Mouse (Mus musculus): ENCODE data around the gene Aoah.

- no peak for TF ChIP-seq CTCF (conservative IDR thresholded peaks at IDR 0.05; ENCODE audit: low read length)
- no peak for TF ChIP-seq POU5F1 (IDR thresholded peaks at IDR 0.05; ENCODE audit: borderline replicate concordance, low read length)
Observed at GRCm38 (mm10) chr13:20855893-20856292, 62.0 kb downstream of the Aoah start.

All from E14TG2a.4 (cell line).